Mouse (Mus musculus): Measurements from ENCODE around the gene Ccnd3.

- TF ChIP-seq GATA1 (IDR thresholded peaks at IDR 0.05; ENCODE audit: low read length) (no peak), TAL1 (IDR thresholded peaks at IDR 0.05; ENCODE audit: low read length) (no peak)
These were observed 144.1 kb downstream of the Ccnd3 start for GRCm38 (mm10) chr17:47648966-47649365.
